Mouse (Mus musculus) cerebellum, postnatal 25 days (tissue): Measurements from ENCODE around the gene Alppl2.

Experiments used
- DNase-seq, 2 experiments: peaks; one replicate each; pipeline ENCODE4 v3.0.0; 2021; ENCODE audit warnings: mixed read lengths in 2 of 2

Alppl2 gene

DNA sequence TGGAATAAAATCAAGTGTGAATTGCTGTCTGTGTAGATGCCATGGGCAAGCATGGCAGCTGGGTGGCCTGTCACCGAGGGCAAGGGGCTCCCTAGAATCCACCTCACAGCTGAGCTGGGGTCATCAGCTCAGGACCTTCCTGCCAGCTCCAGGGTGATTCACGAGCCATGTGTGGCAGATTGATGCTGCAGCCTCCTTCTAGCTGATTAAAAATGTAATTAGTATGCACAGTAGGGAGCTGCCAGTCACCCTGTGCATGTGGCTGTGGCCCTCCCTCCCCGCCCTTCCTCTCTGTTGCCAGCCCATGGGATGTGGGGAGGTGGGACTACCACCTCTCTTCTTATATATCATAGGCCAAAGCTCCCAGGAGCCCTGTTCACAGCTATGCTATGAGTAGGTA, 39.7 kb downstream of the Alppl2 start:
- no peak for DNase-seq

DNA sequence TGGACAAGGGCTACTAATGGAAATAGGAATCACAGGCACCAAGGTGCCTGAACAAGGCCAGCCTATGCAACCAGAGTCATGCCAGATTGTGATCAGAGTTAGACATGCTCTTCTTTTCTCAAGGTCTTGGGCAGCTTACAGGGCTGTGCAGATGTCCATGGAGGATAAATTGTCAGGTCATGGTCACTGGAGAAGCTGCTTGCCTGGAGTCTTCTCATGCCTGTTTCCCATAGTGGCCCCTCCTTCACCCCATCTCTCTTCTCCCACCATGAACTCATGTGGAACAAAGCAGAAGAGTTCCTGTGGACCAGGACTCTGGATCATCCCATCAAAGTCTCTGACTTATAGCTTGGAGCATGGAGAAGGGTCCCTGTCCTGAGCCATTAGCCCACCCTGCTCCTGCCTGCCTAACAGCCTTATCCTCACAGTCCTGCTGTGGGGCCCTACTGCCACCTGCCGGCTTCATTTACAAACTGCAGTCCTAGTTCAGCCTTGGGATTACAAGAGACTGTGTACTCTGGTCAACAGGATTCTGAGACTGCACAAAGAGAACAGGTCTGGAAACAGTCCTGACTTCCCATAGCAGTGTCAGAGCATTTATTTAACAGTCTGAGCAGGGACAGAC, 47.8 kb downstream of the Alppl2 start:
- DNase-seq = peak; percentile 85 to 88

DNA sequence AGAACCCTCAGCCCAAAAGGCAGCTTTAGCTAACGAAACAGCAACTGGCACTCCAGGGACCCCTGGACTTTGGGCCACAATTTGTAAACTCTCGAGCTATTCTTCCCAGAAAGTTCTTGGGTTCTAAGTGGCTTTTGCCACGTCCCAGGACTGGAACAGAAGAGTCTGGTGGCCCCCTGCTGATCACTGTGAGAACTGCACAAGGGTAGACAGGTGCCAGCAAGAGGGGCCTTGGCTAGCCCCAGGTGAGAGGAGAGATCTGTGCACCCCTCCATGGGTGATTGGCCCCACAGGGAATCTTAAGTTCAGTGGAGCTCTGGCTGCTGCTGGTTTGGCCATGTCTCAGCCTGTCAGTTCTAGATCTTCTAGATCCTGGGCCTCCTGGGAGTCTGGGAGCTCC, 48.6 kb downstream of the Alppl2 start:
- peak; percentile 74 to 84 for DNase-seq

DNA sequence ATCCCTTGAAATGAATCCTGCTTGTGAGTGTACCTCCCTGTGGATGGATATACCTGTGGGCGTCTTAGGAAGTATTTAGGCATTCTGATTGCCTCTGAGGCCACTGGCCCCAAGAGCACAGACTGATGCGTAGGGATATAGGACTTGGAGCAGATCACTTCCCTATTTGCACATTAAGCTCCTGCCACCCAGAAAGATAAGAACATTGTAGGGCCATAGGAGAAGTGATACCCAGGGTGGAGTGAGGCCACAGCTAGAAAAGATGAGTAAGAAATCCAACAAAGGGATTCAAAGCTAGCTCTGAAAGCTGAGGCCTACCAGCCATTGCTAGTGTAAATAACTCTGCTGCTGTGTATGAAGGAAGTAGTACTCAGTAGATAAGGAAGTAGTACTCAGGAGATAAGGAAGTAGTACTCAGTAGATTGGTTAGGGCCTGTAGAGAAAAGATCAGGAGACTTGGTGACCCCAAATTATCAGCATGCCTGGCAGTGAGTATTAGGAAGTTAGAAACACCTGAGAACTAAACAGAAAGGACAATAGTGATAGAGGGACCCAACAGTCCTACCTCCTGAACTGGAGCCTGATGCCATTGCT, 51.2 kb downstream of the Alppl2 start:
- no peak for DNase-seq
